Mouse (Mus musculus) myocyte (in vitro differentiated cells): ENCODE results near the gene Ints3.

Source experiments
- CEBPB ChIP-seq: IDR thresholded peaks from 2 replicates; pipeline ENCODE4 v1.6.1; 2011; ENCODE audit warnings: mild to moderate bottlenecking, moderate library complexity; ENCODE audit not compliant: poor library complexity, insufficient read depth, severe bottlenecking
- E2F4 ChIP-seq: IDR thresholded peaks from one replicate; pipeline ENCODE4 v1.6.1; 2011; ENCODE audit warnings: mild to moderate bottlenecking, control low read depth, moderate library complexity; ENCODE audit not compliant: insufficient read depth
- MAX ChIP-seq: IDR thresholded peaks from one replicate; pipeline ENCODE4 v1.6.1; 2011; ENCODE audit warnings: low read depth, mild to moderate bottlenecking, control low read depth
- MYOD1 ChIP-seq, 3 experiments: IDR thresholded peaks; one replicate each; pipeline ENCODE4 v1.6.1; 2011; ENCODE audit warnings: control low read depth in 2 of 3, low read depth in 2 of 3, mild to moderate bottlenecking in 2 of 3, moderate library complexity in 1 of 3; ENCODE audit not compliant: insufficient read length in 2 of 3, control insufficient read depth in 1 of 3
- POLR2A ChIP-seq: IDR thresholded peaks from one replicate; pipeline ENCODE4 v1.6.1; 2011; ENCODE audit warnings: low read depth, mild to moderate bottlenecking, control low read depth, moderate library complexity; ENCODE audit not compliant: insufficient read length
- POLR2AphosphoS2 ChIP-seq: IDR thresholded peaks from one replicate; pipeline ENCODE4 v1.6.1; 2011; ENCODE audit warnings: low read depth, control low read depth; ENCODE audit not compliant: insufficient read length
- REST ChIP-seq: IDR thresholded peaks from one replicate; pipeline ENCODE4 v1.6.1; 2011; ENCODE audit warnings: mild to moderate bottlenecking, control low read depth, moderate library complexity; ENCODE audit not compliant: insufficient read depth, insufficient read length
- SRF ChIP-seq: IDR thresholded peaks from one replicate; pipeline ENCODE4 v1.6.1; 2011; ENCODE audit warnings: low read depth; ENCODE audit not compliant: control insufficient read depth, insufficient read length
- TCF12 ChIP-seq: IDR thresholded peaks from one replicate; pipeline ENCODE4 v1.6.1; 2011; ENCODE audit warnings: mild to moderate bottlenecking, control low read depth; ENCODE audit not compliant: poor library complexity, insufficient read depth, severe bottlenecking
- TCF3 ChIP-seq: IDR thresholded peaks from one replicate; pipeline ENCODE4 v1.6.1; 2011; ENCODE audit warnings: low read depth, control low read depth; ENCODE audit not compliant: insufficient read length
- USF1 ChIP-seq: IDR thresholded peaks from one replicate; pipeline ENCODE4 v1.6.1; 2011; ENCODE audit warnings: low read depth, mild to moderate bottlenecking, control low read depth, moderate library complexity

DNA sequence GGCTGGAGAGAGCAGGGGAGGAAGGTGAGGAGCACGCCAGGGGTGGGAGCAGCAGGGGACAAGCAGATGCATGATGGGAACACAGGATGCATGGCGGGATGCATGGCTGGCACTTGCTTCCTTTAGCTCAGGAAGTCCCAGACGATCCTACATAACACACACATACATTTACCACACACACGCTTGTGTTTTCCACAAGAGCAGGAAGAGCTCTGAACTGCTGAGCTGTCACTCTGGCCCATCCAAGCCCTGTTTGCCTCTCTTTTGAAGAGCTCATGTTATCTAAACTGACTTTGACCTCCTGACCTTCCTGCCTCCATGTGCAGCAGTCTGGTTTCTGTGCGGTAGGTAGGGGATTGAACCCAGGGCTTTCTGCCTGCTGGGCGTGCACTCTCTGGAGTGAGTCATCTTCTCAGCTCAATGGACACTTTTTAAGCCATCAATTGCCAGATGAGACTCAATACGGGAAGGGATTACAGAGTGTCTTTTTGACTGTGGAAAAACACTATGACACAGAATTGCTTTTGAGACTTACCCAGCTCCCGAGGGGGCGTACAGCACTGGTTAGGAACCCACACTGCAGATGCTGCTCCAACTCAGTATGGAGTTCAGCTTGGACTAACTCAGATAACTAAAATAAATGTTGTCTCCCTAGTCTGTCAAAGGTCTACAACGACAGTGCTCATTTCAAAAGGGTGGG, 18.1 kb upstream of the Ints3 start:
- TF ChIP-seq POLR2A: no peak
- no peak for TF ChIP-seq MAX
- no peak for TF ChIP-seq MYOD1 (IDR thresholded peaks at IDR 0.05; ENCODE audit: control insufficient read depth in 1 of 3, insufficient read length in 2 of 3, low read depth in 2 of 3)
- TF ChIP-seq POLR2AphosphoS2: no peak
- TF ChIP-seq E2F4: no peak
- TF ChIP-seq TCF3: no peak
- TF ChIP-seq USF1: no peak
- no peak for TF ChIP-seq TCF12
- no peak for TF ChIP-seq SRF
- TF ChIP-seq REST: no peak
- TF ChIP-seq CEBPB: no peak
